Mouse (Mus musculus) stomach, embryonic 15.5 days (tissue): ENCODE data around the gene Ttpal. TPM values are rescaled to one million over a fixed set of nuclear protein-coding genes. Genes with fewer than 3 reads are reported as not detected.

Experiments used
- ATAC-seq: fragments of 200-750 bp; cut with Nextera tagmentation; 2 replicates; pipeline ENCODE4 v1.8.0; 2017; ENCODE audit warnings: low read depth, moderate number of reproducible peaks, moderate TSS enrichment; ENCODE audit not compliant: insufficient read depth, low FRiP score
- H3K27ac ChIP-seq: fragments of 300-500 bp; sonication (generic); 2 replicates; pipeline ENCODE4 v1.5.1; 2015; ENCODE audit warnings: mild to moderate bottlenecking, inconsistent platforms
- H3K27me3 ChIP-seq: fragments of 300-500 bp; sonication (generic); replicated peaks from 2 replicates; pipeline ENCODE4 v1.6.1; 2015; ENCODE audit warnings: inconsistent platforms
- H3K36me3 ChIP-seq: fragments of 300-500 bp; sonication (generic); 2 replicates; pipeline ENCODE4 v1.6.1; 2015; ENCODE audit warnings: inconsistent platforms
- H3K4me1 ChIP-seq: fragments of 300-500 bp; sonication (generic); 2 replicates; pipeline ENCODE4 v1.6.1; 2015; ENCODE audit warnings: inconsistent platforms
- H3K4me2 ChIP-seq: fragments of 300-500 bp; sonication (generic); 2 replicates; pipeline ENCODE4 v1.6.1; 2015; ENCODE audit warnings: mild to moderate bottlenecking, inconsistent platforms
- H3K4me3 ChIP-seq: fragments of 300-500 bp; sonication (generic); replicated peaks from 2 replicates; pipeline ENCODE4 v1.5.1; 2015; ENCODE audit warnings: inconsistent platforms
- H3K9ac ChIP-seq: fragments of 300-500 bp; sonication (generic); 2 replicates; pipeline ENCODE4 v1.6.1; 2015; ENCODE audit warnings: inconsistent platforms
- H3K9me3 ChIP-seq: fragments of 300-500 bp; sonication (generic); 2 replicates; pipeline ENCODE4 v1.6.1; 2016; ENCODE audit warnings: inconsistent platforms
- WGBS: fragments of 180-500 bp; shearing (Covaris S2); methylation state at CpG from one replicate; pipeline ENCODE4 v1.1.7; 2015; 5-methylcytosine and 5-hydroxymethylcytosine counted together
- polyA plus RNA-seq: library from polyadenylated mRNA; unstranded; fragments of >200 nt; fragmentation: Nextera tagmentation; extraction: Ambion mirVana; gene quantifications from 2 replicates; pipeline ENCODE4 v1.2.1, GENCODE M21; 2015

The Ttpal gene
- polyA plus RNA-seq, 1 experiment from 2014 or later: 26.2 TPM

DNA sequence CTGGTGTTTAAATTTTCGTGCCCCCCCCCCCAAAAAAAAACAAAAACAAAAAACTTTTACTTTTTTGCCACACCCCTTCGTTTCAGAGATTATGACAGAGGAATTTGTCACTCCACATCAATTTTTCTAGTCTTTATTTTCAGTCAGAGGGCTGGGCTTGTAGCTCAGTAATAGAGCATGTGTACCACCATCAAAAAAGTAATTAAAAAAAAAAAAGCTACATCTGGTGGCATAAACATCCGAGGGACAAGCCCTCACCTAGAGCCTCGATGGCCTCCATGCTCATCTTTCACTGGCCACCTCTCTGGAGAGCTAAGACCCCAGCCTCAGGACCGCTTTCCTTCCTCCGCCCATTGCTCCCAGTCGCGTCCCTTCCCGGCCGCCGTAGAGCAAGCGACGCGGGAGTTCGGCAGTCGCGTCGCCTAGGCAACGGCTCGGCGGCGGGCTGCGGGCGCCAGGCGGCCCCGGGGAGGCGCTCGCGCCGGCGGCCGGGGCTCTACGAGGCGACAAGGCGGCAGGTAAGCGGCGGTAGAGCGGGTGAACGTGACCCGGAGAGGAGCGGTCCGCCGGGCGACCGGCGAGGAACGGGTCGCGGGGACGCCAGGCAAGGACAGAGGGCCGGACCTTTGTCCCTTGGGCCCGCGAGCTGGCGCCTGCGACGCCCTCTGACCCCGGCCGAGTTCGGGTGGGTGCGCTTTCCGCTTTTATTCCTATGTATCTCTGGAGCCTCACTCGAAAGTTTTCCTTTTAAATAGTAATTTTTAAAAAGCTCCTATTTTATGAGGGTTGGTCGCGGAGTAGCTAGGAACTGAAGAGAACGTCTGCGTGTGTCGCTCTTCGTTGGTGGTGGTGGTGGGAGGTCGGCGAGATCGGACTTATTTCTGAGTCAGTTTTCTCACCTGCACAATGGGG lies 56.1 kb downstream of the Ttpal start, which contains the start of gene Pkig:
TSS of gene Pkig (plus strand) at position 412 of the 912 bp plus-strand sequence.
- Histone ChIP-seq H3K4me2 (peak within 1 kb of the TSS; percentile 81), H3K4me1 (0 out of 2 replicates have a peak, but pooled peaks cover 10% of the 10 kb centered on the region), H3K27ac (peak within 1 kb of the TSS; percentile 77), H3K27me3 (no peaks in the 10 kb centered on the region), H3K9ac (peak within 1 kb of the TSS; percentile 71), H3K4me3 (peak within 1 kb of the TSS; percentile 85), H3K36me3 (no peaks in the 10 kb centered on the region), H3K9me3 (no peaks in the 10 kb centered on the region)
- WGBS: under 1% methylated on average over 71 of the region's 71 CpGs
- ATAC-seq: peak; percentile 88

DNA sequence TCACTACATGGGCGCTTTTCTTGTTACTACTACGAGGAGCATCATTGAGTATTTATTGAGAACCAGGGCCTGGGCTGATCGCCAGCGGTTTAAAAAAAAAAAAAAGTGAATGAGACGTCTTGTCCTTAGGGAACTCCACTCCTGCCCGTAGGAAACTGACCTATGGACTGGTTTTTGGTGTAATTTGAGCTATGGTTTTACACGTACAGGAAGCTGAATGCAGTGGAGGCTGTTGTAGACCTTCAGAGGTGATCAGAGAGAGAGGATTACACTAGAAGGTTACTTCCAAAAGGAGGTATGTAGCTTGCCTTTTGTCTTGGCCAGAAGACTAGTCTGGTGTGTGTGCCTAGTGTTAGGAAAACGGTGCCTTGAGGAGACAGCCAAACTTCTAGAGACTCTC lies 56.8 kb downstream of the Ttpal start:
- Histone ChIP-seq H3K9ac (peak overlapping the region; percentile 8; the same call in 1 of the 2 replicates), H3K4me2 (peak overlapping the region; percentile 81)
- 2% methylated on average over 8 of the region's 8 CpGs for WGBS

DNA sequence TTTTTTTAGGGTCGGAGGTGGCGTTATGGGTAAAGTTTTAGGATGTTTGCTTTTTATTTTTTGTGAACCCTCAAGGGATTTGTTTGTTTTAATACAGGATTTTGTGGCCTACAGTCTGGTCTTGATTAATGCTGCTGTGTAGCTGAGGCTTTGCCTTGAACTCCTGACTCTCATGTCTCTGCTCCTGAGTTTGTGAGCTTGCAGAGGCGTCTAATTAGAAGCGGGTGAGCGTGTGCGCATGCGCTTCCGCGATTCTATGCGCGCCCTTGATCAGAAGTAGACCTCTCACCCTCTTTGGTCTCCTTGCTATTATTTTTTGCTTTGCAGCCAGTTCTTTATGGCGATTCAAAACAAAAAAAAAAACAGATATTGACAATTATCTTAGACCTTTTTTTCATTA lies 57.3 kb downstream of the Ttpal start:
- 76% methylated on average over 12 of the region's 12 CpGs for WGBS
- ATAC-seq: no peak

More for the DNA sequence above, 56.8 kb downstream of the Ttpal start:
- 0 out of 2 replicates have a peak, but pooled peaks cover 10% of the 10 kb centered on the region for H3K4me1 ChIP-seq
- H3K27me3 ChIP-seq: no peaks in the 10 kb centered on the region
- no peaks in the 10 kb centered on the region for H3K36me3 ChIP-seq
- peak overlapping the region; percentile 85 for H3K4me3 ChIP-seq
- H3K9me3 ChIP-seq: no peaks in the 10 kb centered on the region
- H3K27ac ChIP-seq: peak overlapping the region; percentile 77
- ATAC-seq: no peak

DNA sequence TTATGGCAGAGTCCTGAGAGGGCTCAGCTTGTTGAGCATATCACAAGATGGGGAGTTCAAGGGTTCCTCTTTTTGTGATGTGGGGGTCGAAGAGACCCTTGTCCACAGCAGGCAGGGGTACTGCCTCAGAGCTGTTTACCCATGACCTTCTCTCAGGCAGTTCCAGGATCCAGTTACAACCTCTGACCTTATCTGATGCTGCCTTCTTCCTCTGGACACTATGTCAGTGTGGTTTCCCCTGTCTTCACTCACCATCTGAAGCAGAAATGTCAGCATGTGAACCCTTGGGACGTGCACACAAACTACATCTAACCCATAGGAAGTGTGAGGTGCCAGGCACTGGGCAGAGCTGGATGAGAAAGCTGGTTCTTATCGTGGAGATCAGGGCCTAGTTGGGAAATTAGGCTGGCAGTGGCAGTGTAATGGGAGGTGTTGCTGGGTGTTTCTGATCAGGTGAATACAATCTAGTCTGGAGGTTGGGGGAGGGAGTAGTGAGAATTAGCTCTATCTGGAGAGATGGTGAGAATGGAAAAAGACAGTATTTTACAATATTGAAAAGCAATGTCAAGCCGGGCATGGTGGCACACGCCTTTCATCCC lies 58.1 kb downstream of the Ttpal start:
- WGBS: 73% methylated on average over 5 of the region's 5 CpGs
- peaks cover 13% of the 10 kb centered on the region; the same call in 1 of the 2 replicates for H3K4me1 ChIP-seq
- no peak overlapping the region for H3K4me2 ChIP-seq
- no peak overlapping the region for H3K4me3 ChIP-seq
- no peaks in the 10 kb centered on the region for H3K9me3 ChIP-seq
- H3K9ac ChIP-seq: no peak overlapping the region
- no peaks in the 10 kb centered on the region for H3K36me3 ChIP-seq
- no peak overlapping the region for H3K27ac ChIP-seq
- H3K27me3 ChIP-seq: no peaks in the 10 kb centered on the region
- ATAC-seq: no peak

More for the DNA sequence above, 57.3 kb downstream of the Ttpal start:
- Histone ChIP-seq H3K4me2 (peak overlapping the region; percentile 81), H3K9ac (no peak overlapping the region), H3K27ac (peak overlapping the region; percentile 36; the same call in 1 of the 2 replicates), H3K4me3 (no peak overlapping the region; the same call in 1 of the 2 replicates), H3K27me3 (no peaks in the 10 kb centered on the region), H3K36me3 (no peaks in the 10 kb centered on the region), H3K4me1 (peaks cover 13% of the 10 kb centered on the region; the same call in 1 of the 2 replicates), H3K9me3 (no peaks in the 10 kb centered on the region)

DNA sequence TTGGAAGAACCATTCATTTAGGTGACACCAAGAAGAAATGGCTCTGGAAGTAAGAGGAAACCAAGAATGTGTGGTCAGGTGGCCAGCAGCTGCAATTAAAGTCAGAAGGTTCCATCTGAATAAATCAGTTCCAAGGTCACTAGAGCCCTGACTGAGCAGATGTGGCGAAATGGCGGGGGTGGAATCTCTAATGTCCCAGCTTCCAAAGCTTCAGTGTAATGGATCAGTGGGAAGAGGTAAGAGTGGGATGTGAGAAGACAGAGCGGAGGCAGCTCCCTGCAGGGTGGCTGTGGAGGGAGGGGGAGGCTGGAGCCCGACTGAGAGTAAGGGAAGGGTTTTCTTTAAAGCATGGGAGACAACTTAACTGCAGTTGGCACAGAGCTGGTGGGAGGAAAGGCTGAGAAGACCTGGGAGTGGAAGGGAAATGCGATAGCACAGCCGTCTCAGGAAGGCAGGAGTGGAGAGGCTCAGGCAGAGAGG lies 59.3 kb downstream of the Ttpal start:
- H3K27ac ChIP-seq: no peak overlapping the region
- no peaks in the 10 kb centered on the region for H3K36me3 ChIP-seq
- H3K27me3 ChIP-seq: no peaks in the 10 kb centered on the region
- WGBS: 66% methylated on average over 6 of the region's 6 CpGs
- ATAC-seq: no peak
- no peak overlapping the region for H3K4me3 ChIP-seq
- no peak overlapping the region for H3K9ac ChIP-seq
- no peak overlapping the region for H3K4me2 ChIP-seq
- H3K9me3 ChIP-seq: no peaks in the 10 kb centered on the region
- peaks cover 13% of the 10 kb centered on the region; the same call in 1 of the 2 replicates for H3K4me1 ChIP-seq

DNA sequence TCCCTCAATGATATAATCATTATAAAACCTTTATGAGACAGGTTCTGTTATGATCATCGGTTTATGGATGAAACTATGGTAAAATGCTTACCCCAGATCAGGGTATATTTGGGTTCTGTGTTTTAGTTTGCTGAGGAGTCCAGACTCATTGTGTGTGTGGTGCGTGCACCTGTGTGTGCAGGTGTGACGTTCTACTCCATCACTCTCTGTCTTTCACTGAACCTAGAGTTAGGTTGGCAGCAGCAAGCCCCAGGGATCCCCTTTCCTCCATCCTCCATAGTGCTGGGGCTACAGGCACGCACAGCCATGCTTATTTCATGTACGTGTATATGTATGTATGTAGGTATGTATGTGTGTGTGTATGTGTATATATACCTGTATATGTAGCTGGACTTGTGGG lies 60.0 kb downstream of the Ttpal start:
- no peak for ATAC-seq
- 89% methylated on average over 5 of the region's 5 CpGs for WGBS
- no peaks in the 10 kb centered on the region for H3K9me3 ChIP-seq
- H3K4me1 ChIP-seq: peaks cover 13% of the 10 kb centered on the region; the same call in 1 of the 2 replicates
- no peak overlapping the region for H3K9ac ChIP-seq
- H3K4me2 ChIP-seq: no peak overlapping the region
- no peak overlapping the region for H3K27ac ChIP-seq
- H3K4me3 ChIP-seq: no peak overlapping the region
- no peaks in the 10 kb centered on the region for H3K27me3 ChIP-seq
- no peaks in the 10 kb centered on the region for H3K36me3 ChIP-seq

DNA sequence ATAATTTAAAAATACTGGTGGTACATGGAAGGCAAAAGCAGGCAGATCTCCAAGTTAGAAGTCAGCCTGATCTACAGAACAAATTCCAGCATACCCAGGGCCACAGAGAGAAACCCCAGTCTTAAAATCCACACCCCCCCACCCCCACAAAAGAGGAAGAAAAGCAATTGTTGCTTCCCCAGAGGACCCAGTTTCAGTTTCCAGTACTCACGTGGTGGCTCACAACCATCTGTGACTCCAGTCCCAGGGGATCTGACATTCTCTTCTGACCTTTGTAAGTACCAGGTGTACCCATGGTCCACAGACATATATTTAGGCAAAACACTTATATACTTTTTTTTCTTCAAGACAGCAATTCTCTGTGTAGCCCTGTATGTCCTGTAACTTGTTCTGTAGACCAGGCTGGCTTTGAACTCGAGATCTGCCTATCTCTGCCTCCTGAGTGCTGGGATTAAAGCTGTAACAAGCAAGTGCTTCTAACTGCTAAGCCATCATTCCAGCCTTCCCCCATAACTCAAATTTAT lies 60.6 kb downstream of the Ttpal start:
- no peaks in the 10 kb centered on the region for H3K36me3 ChIP-seq
- WGBS: 70% methylated on average over 2 of the region's 2 CpGs
- no peaks in the 10 kb centered on the region for H3K27me3 ChIP-seq
- ATAC-seq: no peak
- no peak overlapping the region for H3K4me3 ChIP-seq
- H3K27ac ChIP-seq: no peak overlapping the region
- no peak overlapping the region for H3K9ac ChIP-seq
- no peak overlapping the region for H3K4me2 ChIP-seq
- peaks cover 13% of the 10 kb centered on the region; the same call in 1 of the 2 replicates for H3K4me1 ChIP-seq
- no peaks in the 10 kb centered on the region for H3K9me3 ChIP-seq

DNA sequence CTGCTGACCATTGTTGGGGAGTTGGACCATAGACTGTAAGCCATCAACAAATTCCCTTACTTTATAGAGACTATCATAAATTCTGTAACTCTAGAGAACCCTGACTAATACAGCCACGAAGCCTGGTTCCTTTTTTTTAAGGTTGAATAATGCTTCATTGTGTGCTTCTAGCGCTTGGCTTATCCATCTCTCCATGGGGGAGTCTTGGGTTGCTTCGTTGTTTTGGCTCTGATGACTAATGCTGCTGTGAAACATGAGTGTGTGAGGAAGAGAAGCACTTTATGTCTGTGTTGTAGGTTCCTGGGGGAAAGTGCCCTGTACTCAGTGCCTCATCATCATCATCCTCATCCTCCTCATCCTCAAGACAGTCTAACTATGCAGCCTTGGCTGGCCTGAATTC lies 61.8 kb downstream of the Ttpal start:
- Histone ChIP-seq H3K4me3 (no peak overlapping the region), H3K9ac (no peak overlapping the region), H3K27ac (no peak overlapping the region), H3K27me3 (no peaks in the 10 kb centered on the region), H3K4me1 (peaks cover 12% of the 10 kb centered on the region; the same call in 1 of the 2 replicates), H3K9me3 (no peaks in the 10 kb centered on the region), H3K4me2 (no peak overlapping the region), H3K36me3 (no peaks in the 10 kb centered on the region)
- ATAC-seq: no peak
- 64% methylated on average over 3 of the region's 3 CpGs for WGBS

DNA sequence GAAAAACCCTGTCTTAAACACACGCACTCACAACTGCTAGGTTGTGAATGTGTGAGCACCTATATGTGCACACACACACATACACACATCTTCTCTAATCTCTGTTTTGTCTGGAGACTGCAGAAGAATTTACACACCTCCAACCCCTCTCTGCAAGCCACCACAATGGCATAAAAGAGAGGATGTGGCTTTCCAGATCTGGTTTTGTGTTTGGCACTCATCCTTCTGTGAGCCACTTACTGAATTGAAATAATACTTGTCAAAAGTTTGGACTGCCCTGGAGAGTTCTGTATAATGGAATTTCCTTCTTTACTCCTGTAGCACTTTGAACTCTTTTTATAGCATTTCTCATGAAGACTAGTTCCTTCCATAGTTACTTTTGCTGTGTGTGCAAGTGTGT lies 64.9 kb downstream of the Ttpal start:
- H3K9ac ChIP-seq: no peak overlapping the region
- H3K27me3 ChIP-seq: no peaks in the 10 kb centered on the region
- no peak for ATAC-seq
- H3K27ac ChIP-seq: no peak overlapping the region
- H3K9me3 ChIP-seq: no peaks in the 10 kb centered on the region
- peaks cover 3% of the 10 kb centered on the region; the same call in 1 of the 2 replicates for H3K4me1 ChIP-seq
- no peak overlapping the region for H3K4me3 ChIP-seq
- H3K4me2 ChIP-seq: no peak overlapping the region
- WGBS: 81% methylated on average over 1 of the region's 1 CpGs
- H3K36me3 ChIP-seq: no peaks in the 10 kb centered on the region
